Mouse (Mus musculus): ENCODE data around the gene Krt1. TPM values are rescaled to one million over a fixed set of nuclear protein-coding genes. Genes with fewer than 3 reads are reported as not detected.
A peak's percentile ranks its signal among the peaks of the same experiment; 100 is the strongest.

The Krt1 gene
- polyA plus RNA-seq, 1 experiment from 2014 or later = 12.2 TPM

DNA sequence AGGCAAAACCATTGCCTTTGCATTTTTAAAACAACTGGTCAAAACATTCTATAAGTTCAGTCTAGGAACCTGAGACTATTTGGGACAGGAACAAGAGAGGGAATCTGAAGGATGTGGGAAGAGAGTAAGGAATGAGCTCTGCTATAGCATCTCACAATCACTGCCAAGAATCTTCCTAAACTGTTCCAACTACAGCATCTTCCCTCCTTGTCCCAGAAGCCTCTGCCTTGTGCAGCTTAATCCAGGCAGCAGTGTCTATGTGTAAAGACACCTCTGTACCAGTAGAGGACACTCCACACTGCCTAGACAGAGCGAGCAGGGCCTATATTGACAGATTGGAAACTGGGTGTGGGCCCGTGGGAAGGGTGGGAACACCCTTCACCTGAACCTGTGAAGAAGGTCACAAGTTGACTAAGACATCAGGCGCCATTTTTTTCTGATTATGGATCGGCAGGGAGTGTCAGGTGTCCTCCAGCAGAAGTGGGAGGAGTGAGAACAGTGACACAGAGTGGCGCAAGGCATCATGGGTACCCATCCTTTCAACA lies 15.7 kb downstream of the Krt1 start:
- 67% methylated on average over 5 of the region's 5 CpGs for WGBS
- Histone ChIP-seq H3K9ac (no peak overlapping the region), H3K9me3 (ENCODE audit: control insufficient read depth, low read length) (no peaks in the 10 kb centered on the region), H3K4me1 (replicated peaks; ENCODE audit: control insufficient read depth, insufficient read depth, low read length) (no peaks in the 10 kb centered on the region), H3K27ac (no peak overlapping the region), H3K36me3 (replicated peaks; ENCODE audit: control insufficient read depth, insufficient read depth) (no peaks in the 10 kb centered on the region), H3K4me2 (replicated peaks) (no peak overlapping the region), H3K27me3 (ENCODE audit: control insufficient read depth, insufficient read depth, low read length) (no peaks in the 10 kb centered on the region), H3K4me3 (replicated peaks; ENCODE audit: low read length) (no peak overlapping the region)
- ATAC-seq (ENCODE audit: low FRiP score) (no peak), DNase-seq (ENCODE audit: low spot score) (no peak)

GRCm38 (mm10) chr15:101833131-101833530 lies 17.5 kb downstream of the Krt1 start:
- Histone ChIP-seq H3K9ac (no peak overlapping the region), H3K9me3 (ENCODE audit: control insufficient read depth, low read length) (no peaks in the 10 kb centered on the region), H3K4me1 (replicated peaks; ENCODE audit: control insufficient read depth, insufficient read depth, low read length) (no peaks in the 10 kb centered on the region), H3K4me3 (replicated peaks; ENCODE audit: low read length) (no peak overlapping the region), H3K27ac (no peak overlapping the region), H3K27me3 (ENCODE audit: control insufficient read depth, insufficient read depth, low read length) (no peaks in the 10 kb centered on the region), H3K4me2 (replicated peaks) (no peak overlapping the region), H3K36me3 (replicated peaks; ENCODE audit: control insufficient read depth, insufficient read depth) (no peaks in the 10 kb centered on the region)
- no peak for ATAC-seq (ENCODE audit: low FRiP score)
- no peak for DNase-seq (ENCODE audit: low spot score)
- WGBS = 61% methylated on average over 6 of the region's 6 CpGs

DNA sequence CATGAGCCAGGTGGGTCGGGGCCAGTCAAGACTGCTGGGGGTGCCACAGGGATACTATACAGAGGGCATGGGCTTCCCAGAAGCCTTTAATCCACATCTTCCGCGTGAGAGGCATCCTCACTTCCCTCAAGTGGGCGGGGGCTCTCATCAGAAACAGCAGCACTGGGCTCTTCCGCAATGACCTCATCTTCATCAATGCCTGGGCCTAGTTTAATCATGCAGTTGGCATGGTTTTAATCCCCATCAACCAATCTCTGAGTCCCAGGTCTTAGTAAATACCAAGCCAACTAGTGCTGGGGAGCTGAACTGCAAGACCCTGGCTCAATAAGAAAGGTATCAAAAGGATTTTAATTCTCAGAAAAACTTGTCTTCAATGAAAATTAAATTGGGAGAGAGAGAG lies 21.2 kb downstream of the Krt1 start:
- Histone ChIP-seq H3K4me1 (replicated peaks; ENCODE audit: control insufficient read depth, insufficient read depth, low read length) (no peaks in the 10 kb centered on the region), H3K36me3 (replicated peaks; ENCODE audit: control insufficient read depth, insufficient read depth) (no peaks in the 10 kb centered on the region), H3K4me3 (replicated peaks; ENCODE audit: low read length) (no peak overlapping the region), H3K9me3 (ENCODE audit: control insufficient read depth, low read length) (no peaks in the 10 kb centered on the region), H3K4me2 (replicated peaks) (no peak overlapping the region), H3K27ac (no peak overlapping the region), H3K9ac (no peak overlapping the region), H3K27me3 (ENCODE audit: control insufficient read depth, insufficient read depth, low read length) (no peaks in the 10 kb centered on the region)
- DNase-seq (ENCODE audit: low spot score) (no peak), ATAC-seq (ENCODE audit: low FRiP score) (no peak)
- WGBS = 81% methylated on average over 5 of the region's 5 CpGs

DNA sequence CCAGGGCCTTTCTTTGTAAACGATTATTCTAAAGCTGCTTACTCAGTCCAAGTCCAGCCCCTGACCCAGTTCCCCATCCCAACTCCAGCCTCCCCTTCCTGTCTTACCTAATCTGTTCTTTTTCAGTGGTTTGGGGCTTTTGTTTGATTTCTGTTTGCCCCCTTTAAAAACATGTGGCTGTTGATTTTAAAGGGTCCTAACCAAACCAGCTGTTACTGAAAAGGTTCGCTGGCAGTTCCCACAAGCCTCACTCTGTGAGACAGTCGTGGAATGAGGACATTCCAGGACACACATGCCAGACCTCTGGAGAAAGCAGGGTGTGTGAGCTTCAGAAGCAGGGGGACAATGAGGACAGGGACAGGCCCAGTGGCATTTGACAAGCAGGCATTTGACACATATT lies 28.8 kb downstream of the Krt1 start:
- no peak overlapping the region for H3K4me3 ChIP-seq (replicated peaks; ENCODE audit: low read length)
- no peak overlapping the region for H3K9ac ChIP-seq
- no peaks in the 10 kb centered on the region for H3K4me1 ChIP-seq (replicated peaks; ENCODE audit: control insufficient read depth, insufficient read depth, low read length)
- no peak for ATAC-seq (ENCODE audit: low FRiP score)
- H3K36me3 ChIP-seq (replicated peaks; ENCODE audit: control insufficient read depth, insufficient read depth) = no peaks in the 10 kb centered on the region
- no peak for DNase-seq (ENCODE audit: low spot score)
- H3K27ac ChIP-seq = no peak overlapping the region
- no peaks in the 10 kb centered on the region for H3K9me3 ChIP-seq (ENCODE audit: control insufficient read depth, low read length)
- 58% methylated on average over 3 of the region's 3 CpGs for WGBS
- H3K27me3 ChIP-seq (ENCODE audit: control insufficient read depth, insufficient read depth, low read length) = no peaks in the 10 kb centered on the region
- H3K4me2 ChIP-seq (replicated peaks) = no peak overlapping the region

- no peak within 1 kb of the TSS for H3K9ac ChIP-seq
- 86% methylated on average over 16 of the region's 16 CpGs for WGBS
- no peaks in the 10 kb centered on the region for H3K4me1 ChIP-seq (replicated peaks; ENCODE audit: control insufficient read depth, insufficient read depth, low read length)
- H3K27me3 ChIP-seq (ENCODE audit: control insufficient read depth, insufficient read depth, low read length) = no peaks in the 10 kb centered on the region
- DNase-seq (ENCODE audit: low spot score) = no peak
- no peak within 1 kb of the TSS for H3K27ac ChIP-seq
- ATAC-seq (ENCODE audit: low FRiP score) = no peak
- H3K4me3 ChIP-seq (replicated peaks; ENCODE audit: low read length) = no peak within 1 kb of the TSS
- no peaks in the 10 kb centered on the region for H3K9me3 ChIP-seq (ENCODE audit: control insufficient read depth, low read length)
- H3K4me2 ChIP-seq (replicated peaks) = no peak within 1 kb of the TSS
- no peaks in the 10 kb centered on the region for H3K36me3 ChIP-seq (replicated peaks; ENCODE audit: control insufficient read depth, insufficient read depth)
Observed at GRCm38 (mm10) chr15:101817875-101818274, 32.7 kb downstream of the Krt1 start, which contains the start of gene Krt2. TSS of gene Krt2 (minus strand) at chr15:101818169.

DNA sequence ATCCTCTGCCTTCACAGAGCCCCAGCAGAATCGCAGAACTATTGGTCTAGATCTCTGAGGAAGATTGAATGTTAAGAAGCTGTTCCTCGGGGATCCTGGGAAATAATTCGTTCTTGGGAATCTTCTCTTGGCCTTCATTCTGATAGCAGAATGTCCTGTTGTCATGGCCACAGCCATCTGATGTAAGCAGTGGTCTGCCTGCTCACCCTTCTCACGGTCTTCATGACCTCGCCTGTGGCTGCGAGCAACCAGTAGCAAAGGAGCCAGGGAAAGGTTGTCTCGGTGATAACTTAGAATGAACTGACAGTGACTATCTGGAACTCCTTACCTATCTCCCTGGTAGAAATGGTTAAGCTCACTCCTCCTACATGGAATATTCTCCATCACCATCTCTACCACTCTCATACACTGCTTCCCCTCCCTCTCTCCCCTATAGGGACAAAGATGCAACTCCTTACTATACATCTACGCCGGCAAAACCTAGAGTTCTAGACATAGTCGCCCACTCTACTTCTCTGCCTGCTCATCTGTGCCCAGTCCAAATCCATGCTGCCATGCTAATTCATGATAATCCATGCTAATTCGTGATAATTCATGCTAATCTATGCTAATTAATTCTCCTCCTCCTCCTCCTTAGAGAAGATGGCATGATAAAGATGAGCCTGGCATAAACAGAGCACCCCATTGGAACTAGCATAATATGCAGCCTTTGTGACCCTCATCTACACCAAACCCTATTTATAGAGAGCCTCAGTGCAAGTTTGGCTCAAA lies 47.4 kb downstream of the Krt1 start:
- DNase-seq (ENCODE audit: low spot score) = no peak

DNA sequence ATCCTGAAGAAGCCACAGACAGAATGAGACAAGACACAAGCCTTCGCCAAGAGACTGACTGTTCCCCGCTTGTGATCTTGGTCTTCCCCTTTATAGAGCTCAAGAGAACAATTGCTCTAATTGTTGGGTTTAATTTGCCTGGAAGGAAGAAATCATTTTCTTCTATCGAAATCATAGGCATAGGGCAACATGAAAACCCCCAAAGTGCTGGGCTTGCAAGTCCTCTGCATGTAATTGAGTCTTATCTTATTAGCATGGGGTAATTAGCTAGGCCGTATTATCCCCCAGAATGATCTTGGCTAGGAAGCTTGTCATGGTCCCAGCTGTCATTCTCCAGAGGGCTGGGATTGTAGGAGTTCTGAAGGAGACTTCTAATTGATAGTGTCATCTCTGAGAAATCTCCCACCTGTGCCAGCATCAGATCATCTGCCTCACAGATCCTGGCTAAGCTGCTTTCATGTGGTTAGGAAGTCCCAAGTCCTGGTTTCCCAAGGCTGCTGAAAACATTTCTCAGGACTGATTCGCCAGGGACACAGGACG lies 48.2 kb downstream of the Krt1 start, which contains the start of gene Krt73:
Gene Krt73, minus strand, starts transcription at position 51 of the 540 bp plus-strand sequence.
- Histone ChIP-seq H3K27me3 (ENCODE audit: control insufficient read depth, insufficient read depth, low read length) (no peaks in the 10 kb centered on the region), H3K9ac (no peak within 1 kb of the TSS), H3K4me3 (replicated peaks; ENCODE audit: low read length) (no peak within 1 kb of the TSS), H3K27ac (peak within 1 kb of the TSS; percentile 56), H3K4me2 (replicated peaks) (no peak within 1 kb of the TSS), H3K4me1 (replicated peaks; ENCODE audit: control insufficient read depth, insufficient read depth, low read length) (peaks cover 10% of the 10 kb centered on the region; the same call in 1 of the 2 replicates), H3K9me3 (ENCODE audit: control insufficient read depth, low read length) (no peaks in the 10 kb centered on the region), H3K36me3 (replicated peaks; ENCODE audit: control insufficient read depth, insufficient read depth) (no peaks in the 10 kb centered on the region)
- no peak for DNase-seq (ENCODE audit: low spot score)
- 64% methylated on average over 6 of the region's 6 CpGs for WGBS
- peak; percentile 48; the same call in 1 of the 2 replicates for ATAC-seq (ENCODE audit: low FRiP score)

More for the DNA sequence above, 47.4 kb downstream of the Krt1 start:
- no peaks in the 10 kb centered on the region for H3K9me3 ChIP-seq (ENCODE audit: control insufficient read depth, low read length)
- H3K27ac ChIP-seq = peak overlapping the region; percentile 53; the same call in 1 of the 2 replicates
- no peak overlapping the region for H3K4me2 ChIP-seq (replicated peaks)
- no peaks in the 10 kb centered on the region for H3K27me3 ChIP-seq (ENCODE audit: control insufficient read depth, insufficient read depth, low read length)
- no peak overlapping the region for H3K4me3 ChIP-seq (replicated peaks; ENCODE audit: low read length)
- no peaks in the 10 kb centered on the region for H3K36me3 ChIP-seq (replicated peaks; ENCODE audit: control insufficient read depth, insufficient read depth)
- no peak overlapping the region for H3K9ac ChIP-seq
- WGBS = 57% methylated on average over 11 of the region's 11 CpGs
- ATAC-seq (ENCODE audit: low FRiP score) = peak; percentile 27; the same call in 1 of the 2 replicates
- peaks cover 10% of the 10 kb centered on the region; the same call in 1 of the 2 replicates for H3K4me1 ChIP-seq (replicated peaks; ENCODE audit: control insufficient read depth, insufficient read depth, low read length)

Small RNA genes lying within 50 kb of the gene (microRNA-seq; reads per million reads assigned to microRNA genes)
- not detected for gene Gm44356

Other genes with a start within 250 kb of the Krt1 start
- gene Gm5414, start 222.6 kb downstream of the Krt1 start, polyA plus RNA-seq (2014; fragmentation: Nextera tagmentation; extraction: Ambion mirVana) = not detected in 2 replicates
- gene Gm5478, start 203.4 kb downstream of the Krt1 start, polyA plus RNA-seq (2014; fragmentation: Nextera tagmentation; extraction: Ambion mirVana) = not detected in 2 replicates
- gene Krt6b, start 170.5 kb downstream of the Krt1 start, polyA plus RNA-seq (2014; fragmentation: Nextera tagmentation; extraction: Ambion mirVana) = not detected in 2 replicates
- not detected in 2 replicates for gene Krt6a, start 156.5 kb downstream of the Krt1 start, polyA plus RNA-seq (2014; fragmentation: Nextera tagmentation; extraction: Ambion mirVana)
- not detected in 2 replicates for gene Krt5, start 137.9 kb downstream of the Krt1 start, polyA plus RNA-seq (2014; fragmentation: Nextera tagmentation; extraction: Ambion mirVana)
- 0.52 and 0.54 TPM in 2 replicates for gene Krt71, start 107.7 kb downstream of the Krt1 start, polyA plus RNA-seq (2014; fragmentation: Nextera tagmentation; extraction: Ambion mirVana)
- gene Krt72, start 64.3 kb downstream of the Krt1 start, polyA plus RNA-seq (2014; fragmentation: Nextera tagmentation; extraction: Ambion mirVana) = not detected in 2 replicates
- 0.52 and 0.68 TPM in 2 replicates for gene Krt73, start 48.4 kb downstream of the Krt1 start, polyA plus RNA-seq (2014; fragmentation: Nextera tagmentation; extraction: Ambion mirVana)
- gene Krt2, start 32.6 kb downstream of the Krt1 start, polyA plus RNA-seq (2014; fragmentation: Nextera tagmentation; extraction: Ambion mirVana) = not detected in 2 replicates
- gene Krt77, start 18.9 kb upstream of the Krt1 start, polyA plus RNA-seq (2014; fragmentation: Nextera tagmentation; extraction: Ambion mirVana) = 0.20 and 0.21 TPM in 2 replicates
- gene Krt76, start 42.1 kb upstream of the Krt1 start, polyA plus RNA-seq (2014; fragmentation: Nextera tagmentation; extraction: Ambion mirVana) = not detected in 2 replicates
- not detected in 2 replicates for gene Krt4, start 73.9 kb upstream of the Krt1 start, polyA plus RNA-seq (2014; fragmentation: Nextera tagmentation; extraction: Ambion mirVana)
- gene Krt79, start 89.5 kb upstream of the Krt1 start, polyA plus RNA-seq (2014; fragmentation: Nextera tagmentation; extraction: Ambion mirVana) = 0.29 TPM in 1 of 2 replicates, not detected in the other
- gene Krt78, start 103.5 kb upstream of the Krt1 start, polyA plus RNA-seq (2014; fragmentation: Nextera tagmentation; extraction: Ambion mirVana) = 0.07 TPM in 1 of 2 replicates, not detected in the other
- 4.1 and 6.8 TPM in 2 replicates for gene Krt8, start 153.7 kb upstream of the Krt1 start, polyA plus RNA-seq (2014; fragmentation: Nextera tagmentation; extraction: Ambion mirVana)
- 8.6 and 15.7 TPM in 2 replicates for gene Krt18, start 177.4 kb upstream of the Krt1 start, polyA plus RNA-seq (2014; fragmentation: Nextera tagmentation; extraction: Ambion mirVana)
- gene Eif4b, start 223.0 kb upstream of the Krt1 start, polyA plus RNA-seq (2014; fragmentation: Nextera tagmentation; extraction: Ambion mirVana) = 83.6 and 93.2 TPM in 2 replicates
- gene Tns2, start 249.6 kb upstream of the Krt1 start, polyA plus RNA-seq (2014; fragmentation: Nextera tagmentation; extraction: Ambion mirVana) = 9.9 and 10.4 TPM in 2 replicates

All from hindbrain, embryonic 14.5 days (tissue).